Mouse (Mus musculus) 3134 (cell line): Measurements from ENCODE around the gene Tmco4.

Experiments used
- DNase-seq: peaks from one replicate; pipeline ENCODE4 v3.0.0-alpha.2; 2011; ENCODE audit warnings: low spot score; ENCODE audit not compliant: insufficient read length; ENCODE audit errors: extremely low read depth

Tmco4 gene

GRCm38 (mm10) chr4:139090303-139090940 is 117.7 kb downstream of the Tmco4 start:
- no peak for DNase-seq

- no peak for DNase-seq
Measured at GRCm38 (mm10) chr4:139091066-139091465, 118.4 kb downstream of the Tmco4 start.

- DNase-seq: peak; percentile 76
Measured at GRCm38 (mm10) chr4:139091478-139092355, 119.0 kb downstream of the Tmco4 start.

GRCm38 (mm10) chr4:139092356-139093195 is 119.9 kb downstream of the Tmco4 start, which contains the start of gene Nbl1:
Gene Nbl1 (minus strand): TSS chr4:139092993.
- peak; percentile 64 for DNase-seq

GRCm38 (mm10) chr4:139093196-139093530 is 120.5 kb downstream of the Tmco4 start:
- DNase-seq: no peak

- DNase-seq: no peak
Measured at GRCm38 (mm10) chr4:139095406-139095805, 122.7 kb downstream of the Tmco4 start.

GRCm38 (mm10) chr4:139096201-139096600 is 123.5 kb downstream of the Tmco4 start:
- no peak for DNase-seq

GRCm38 (mm10) chr4:139100326-139100725 is 127.6 kb downstream of the Tmco4 start:
- DNase-seq: no peak

GRCm38 (mm10) chr4:139101546-139101945 is 128.9 kb downstream of the Tmco4 start:
- DNase-seq: no peak

- DNase-seq: no peak
Measured at GRCm38 (mm10) chr4:139105453-139105852, 132.8 kb downstream of the Tmco4 start.
